Mouse (Mus musculus): Measurements from ENCODE around the gene Zc3h7a. TPM values are rescaled to one million over a fixed set of nuclear protein-coding genes. Genes with fewer than 3 reads are reported as not detected.
"Not testable (repeated sequence)": the region's sequence is repeated elsewhere in the genome, so short reads cannot be mapped to it uniquely, and the experiment has no call there.

Zc3h7a gene
- total RNA-seq (2021) = 10 to 100 TPM; 20.8 to 29.1 TPM
- long read RNA-seq, experiment 1, transcript Zc3h7a-201 (23 exons, 3,825 nt) = major isoform, 10 of 18 reads
- long read RNA-seq, experiment 1, partial matches to known transcripts = 2 of 18 reads
- long read RNA-seq, experiment 1, other reads (novel, unspliced or antisense) = 6 of 18 reads
- long read RNA-seq, experiment 2, partial matches to known transcripts = 1 of 10 reads
- long read RNA-seq, experiment 2, other reads (novel, unspliced or antisense) = 6 of 10 reads

- DNase-seq = peak; percentile 91 to 95
Measured at GRCm38 (mm10) chr16:11176208-11176883, at the start of gene Zc3h7a. Zc3h7a (minus strand) TSS chr16:11176393.

- DNase-seq = no peak
Measured at GRCm38 (mm10) chr16:11217801-11218200, 41.6 kb upstream of the Zc3h7a start.

- no peak for DNase-seq
Measured at GRCm38 (mm10) chr16:11203600-11204390, 27.6 kb upstream of the Zc3h7a start.

GRCm38 (mm10) chr16:11202571-11203554 is 26.7 kb upstream of the Zc3h7a start, which contains the start of gene Rsl1d1:
Rsl1d1 (minus strand) TSS chr16:11203331.
- peak; percentile 93 to 94 for DNase-seq

GRCm38 (mm10) chr16:11201740-11202394 is 25.7 kb upstream of the Zc3h7a start:
- no peak for DNase-seq

GRCm38 (mm10) chr16:11200247-11200646 is 24.1 kb upstream of the Zc3h7a start:
- no peak for DNase-seq

GRCm38 (mm10) chr16:11198467-11198866 is 22.3 kb upstream of the Zc3h7a start:
- DNase-seq = no peak

- DNase-seq = no peak
Measured at GRCm38 (mm10) chr16:11197052-11197451, 20.9 kb upstream of the Zc3h7a start.

- DNase-seq = no peak
Measured at GRCm38 (mm10) chr16:11193231-11193630, 17.0 kb upstream of the Zc3h7a start.

- DNase-seq = peak in 1 of 2 experiments; percentile 11
Measured at GRCm38 (mm10) chr16:11190150-11190549, 14.0 kb upstream of the Zc3h7a start.

GRCm38 (mm10) chr16:11177404-11177803 is 1.2 kb upstream of the Zc3h7a start:
- DNase-seq = no peak

- DNase-seq = no peak
Measured at GRCm38 (mm10) chr16:11176884-11177244, 671 bp upstream of the Zc3h7a start.

GRCm38 (mm10) chr16:11175489-11176207 is 545 bp downstream of the Zc3h7a start:
- peak; percentile 83 to 87 for DNase-seq

GRCm38 (mm10) chr16:11175100-11175488 is 1.1 kb downstream of the Zc3h7a start:
- DNase-seq = no peak

GRCm38 (mm10) chr16:11174671-11175081 is 1.5 kb downstream of the Zc3h7a start:
- peak; percentile 45 to 71 for DNase-seq

- DNase-seq = no peak
Measured at GRCm38 (mm10) chr16:11171679-11172078, 4.5 kb downstream of the Zc3h7a start.

- DNase-seq = no peak
Measured at GRCm38 (mm10) chr16:11166431-11166830, 9.8 kb downstream of the Zc3h7a start.

GRCm38 (mm10) chr16:11164695-11165255 is 11.4 kb downstream of the Zc3h7a start:
- no peak for DNase-seq

- DNase-seq = not testable (repeated sequence)
Measured at GRCm38 (mm10) chr16:11157721-11158120, 18.5 kb downstream of the Zc3h7a start.

GRCm38 (mm10) chr16:11154500-11154899 is 21.7 kb downstream of the Zc3h7a start:
- no peak for DNase-seq

Data from heart, adult 18-20 months (tissue).